Mouse (Mus musculus): ENCODE data around the gene Ubr1. TPM values are rescaled to one million over a fixed set of nuclear protein-coding genes. Genes with fewer than 3 reads are reported as not detected.
A peak's percentile ranks its signal among the peaks of the same experiment; 100 is the strongest.

Gene Ubr1
- polyA plus RNA-seq, 1 experiment from 2014 or later, result 33.5 TPM

- Histone ChIP-seq H3K9me3 (ENCODE audit: control insufficient read depth, low read length) (no peaks in the 10 kb centered on the region), H3K27me3 (ENCODE audit: control insufficient read depth, insufficient read depth, low read depth, low read length) (no peaks in the 10 kb centered on the region), H3K4me1 (replicated peaks; ENCODE audit: control insufficient read depth, insufficient read depth, low read length) (peaks cover 4% of the 10 kb centered on the region), H3K4me2 (ENCODE audit: low read depth, low read length) (no peak overlapping the region), H3K4me3 (ENCODE audit: low read length) (no peak overlapping the region), H3K36me3 (ENCODE audit: control insufficient read depth, insufficient read depth, low read length) (no peaks in the 10 kb centered on the region), H3K9ac (ENCODE audit: low read length) (no peak overlapping the region), H3K27ac (ENCODE audit: low read length) (no peak overlapping the region)
- ATAC-seq (ENCODE audit: low read depth), result no peak
- WGBS, result 24% methylated on average over 1 of the region's 1 CpGs
Measured at GRCm38 (mm10) chr2:120852626-120853025, 117.9 kb downstream of the Ubr1 start.

GRCm38 (mm10) chr2:120850424-120851082 lies 120.0 kb downstream of the Ubr1 start, which contains the start of gene Ttbk2:
Gene Ttbk2 (minus strand): TSS chr2:120850604.
- WGBS, result under 1% methylated on average over 38 of the region's 39 CpGs
- no peak within 1 kb of the TSS for H3K27ac ChIP-seq (ENCODE audit: low read length)
- H3K9ac ChIP-seq (ENCODE audit: low read length), result peak within 1 kb of the TSS; percentile 79
- peak within 1 kb of the TSS; percentile 66 for H3K4me2 ChIP-seq (ENCODE audit: low read depth, low read length)
- no peaks in the 10 kb centered on the region for H3K27me3 ChIP-seq (ENCODE audit: control insufficient read depth, insufficient read depth, low read depth, low read length)
- no peaks in the 10 kb centered on the region for H3K36me3 ChIP-seq (ENCODE audit: control insufficient read depth, insufficient read depth, low read length)
- peak; percentile 100 for ATAC-seq (ENCODE audit: low read depth)
- H3K9me3 ChIP-seq (ENCODE audit: control insufficient read depth, low read length), result no peaks in the 10 kb centered on the region
- H3K4me1 ChIP-seq (replicated peaks; ENCODE audit: control insufficient read depth, insufficient read depth, low read length), result peaks cover 4% of the 10 kb centered on the region
- peak within 1 kb of the TSS; percentile 92 for H3K4me3 ChIP-seq (ENCODE audit: low read length)

GRCm38 (mm10) chr2:120849449-120850423 lies 120.8 kb downstream of the Ubr1 start, which contains the start of gene Cdan1:
Gene Cdan1 (minus strand): TSS chr2:120850128.
- ATAC-seq (ENCODE audit: low read depth), result peak; percentile 63
- H3K27me3 ChIP-seq (ENCODE audit: control insufficient read depth, insufficient read depth, low read depth, low read length), result no peaks in the 10 kb centered on the region
- H3K9me3 ChIP-seq (ENCODE audit: control insufficient read depth, low read length), result no peaks in the 10 kb centered on the region
- H3K27ac ChIP-seq (ENCODE audit: low read length), result no peak within 1 kb of the TSS
- H3K4me3 ChIP-seq (ENCODE audit: low read length), result peak within 1 kb of the TSS; percentile 92
- H3K4me2 ChIP-seq (ENCODE audit: low read depth, low read length), result peak within 1 kb of the TSS; percentile 66
- WGBS, result under 1% methylated on average over 52 of the region's 71 CpGs
- peak within 1 kb of the TSS; percentile 79 for H3K9ac ChIP-seq (ENCODE audit: low read length)
- peaks cover 4% of the 10 kb centered on the region for H3K4me1 ChIP-seq (replicated peaks; ENCODE audit: control insufficient read depth, insufficient read depth, low read length)
- H3K36me3 ChIP-seq (ENCODE audit: control insufficient read depth, insufficient read depth, low read length), result no peaks in the 10 kb centered on the region

DNA sequence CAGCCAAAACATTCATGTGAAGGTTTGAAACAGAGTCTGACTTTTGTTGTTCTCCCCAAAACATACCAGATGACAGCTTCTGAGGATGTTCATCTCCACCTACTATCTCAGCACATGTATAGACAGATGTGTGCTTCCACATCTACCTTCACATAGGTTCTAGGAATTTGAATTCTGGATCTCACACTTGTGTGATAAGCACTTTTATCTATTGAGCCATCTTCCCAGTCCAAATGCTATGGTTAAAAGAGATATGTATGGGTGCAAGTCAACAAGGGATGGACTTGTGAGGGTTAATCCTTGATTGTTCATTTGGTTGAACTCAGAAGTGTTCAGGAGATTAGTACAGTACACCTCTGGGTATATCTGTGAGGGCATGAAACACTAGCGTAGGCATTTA lies 125.2 kb downstream of the Ubr1 start:
- H3K4me1 ChIP-seq (replicated peaks; ENCODE audit: control insufficient read depth, insufficient read depth, low read length), result peaks cover 4% of the 10 kb centered on the region
- WGBS, result 100% methylated on average over 1 of the region's 1 CpGs
- no peak overlapping the region for H3K4me3 ChIP-seq (ENCODE audit: low read length)
- H3K36me3 ChIP-seq (ENCODE audit: control insufficient read depth, insufficient read depth, low read length), result no peaks in the 10 kb centered on the region
- no peaks in the 10 kb centered on the region for H3K9me3 ChIP-seq (ENCODE audit: control insufficient read depth, low read length)
- no peak overlapping the region for H3K4me2 ChIP-seq (ENCODE audit: low read depth, low read length)
- H3K27me3 ChIP-seq (ENCODE audit: control insufficient read depth, insufficient read depth, low read depth, low read length), result no peaks in the 10 kb centered on the region
- H3K27ac ChIP-seq (ENCODE audit: low read length), result no peak overlapping the region
- no peak for ATAC-seq (ENCODE audit: low read depth)
- H3K9ac ChIP-seq (ENCODE audit: low read length), result no peak overlapping the region

GRCm38 (mm10) chr2:120843990-120844389 lies 126.5 kb downstream of the Ubr1 start:
- no peaks in the 10 kb centered on the region for H3K27me3 ChIP-seq (ENCODE audit: control insufficient read depth, insufficient read depth, low read depth, low read length)
- H3K4me3 ChIP-seq (ENCODE audit: low read length), result no peak overlapping the region
- no peak overlapping the region for H3K27ac ChIP-seq (ENCODE audit: low read length)
- H3K9ac ChIP-seq (ENCODE audit: low read length), result no peak overlapping the region
- H3K9me3 ChIP-seq (ENCODE audit: control insufficient read depth, low read length), result no peaks in the 10 kb centered on the region
- H3K4me1 ChIP-seq (replicated peaks; ENCODE audit: control insufficient read depth, insufficient read depth, low read length), result no peaks in the 10 kb centered on the region; the same call in 1 of the 2 replicates
- H3K4me2 ChIP-seq (ENCODE audit: low read depth, low read length), result no peak overlapping the region
- no peak for ATAC-seq (ENCODE audit: low read depth)
- H3K36me3 ChIP-seq (ENCODE audit: control insufficient read depth, insufficient read depth, low read length), result no peaks in the 10 kb centered on the region
- 69% methylated on average over 4 of the region's 4 CpGs for WGBS

GRCm38 (mm10) chr2:120841211-120841610 lies 129.3 kb downstream of the Ubr1 start:
- ATAC-seq (ENCODE audit: low read depth), result no peak
- 84% methylated on average over 1 of the region's 1 CpGs for WGBS

GRCm38 (mm10) chr2:120835167-120835566 lies 135.3 kb downstream of the Ubr1 start:
- Histone ChIP-seq H3K9me3 (ENCODE audit: control insufficient read depth, low read length) (no peaks in the 10 kb centered on the region; the same call in 1 of the 2 replicates), H3K4me1 (replicated peaks; ENCODE audit: control insufficient read depth, insufficient read depth, low read length) (no peaks in the 10 kb centered on the region), H3K36me3 (ENCODE audit: control insufficient read depth, insufficient read depth, low read length) (no peaks in the 10 kb centered on the region), H3K4me2 (ENCODE audit: low read depth, low read length) (no peak overlapping the region), H3K27me3 (ENCODE audit: control insufficient read depth, insufficient read depth, low read depth, low read length) (no peaks in the 10 kb centered on the region), H3K4me3 (ENCODE audit: low read length) (no peak overlapping the region), H3K9ac (ENCODE audit: low read length) (no peak overlapping the region), H3K27ac (ENCODE audit: low read length) (no peak overlapping the region)
- ATAC-seq (ENCODE audit: low read depth), result no peak
- 96% methylated on average over 4 of the region's 4 CpGs for WGBS

More at GRCm38 (mm10) chr2:120841211-120841610, 129.3 kb downstream of the Ubr1 start:
- Histone ChIP-seq H3K36me3 (ENCODE audit: control insufficient read depth, insufficient read depth, low read length) (no peaks in the 10 kb centered on the region), H3K9me3 (ENCODE audit: control insufficient read depth, low read length) (no peaks in the 10 kb centered on the region; the same call in 1 of the 2 replicates), H3K4me3 (ENCODE audit: low read length) (no peak overlapping the region), H3K27ac (ENCODE audit: low read length) (no peak overlapping the region), H3K4me2 (ENCODE audit: low read depth, low read length) (no peak overlapping the region), H3K4me1 (replicated peaks; ENCODE audit: control insufficient read depth, insufficient read depth, low read length) (no peaks in the 10 kb centered on the region), H3K27me3 (ENCODE audit: control insufficient read depth, insufficient read depth, low read depth, low read length) (no peaks in the 10 kb centered on the region), H3K9ac (ENCODE audit: low read length) (no peak overlapping the region)

- H3K4me2 ChIP-seq (ENCODE audit: low read depth, low read length), result no peak overlapping the region
- 29% methylated on average over 1 of the region's 1 CpGs for WGBS
- no peaks in the 10 kb centered on the region for H3K27me3 ChIP-seq (ENCODE audit: control insufficient read depth, insufficient read depth, low read depth, low read length)
- no peak for ATAC-seq (ENCODE audit: low read depth)
- H3K36me3 ChIP-seq (ENCODE audit: control insufficient read depth, insufficient read depth, low read length), result no peaks in the 10 kb centered on the region
- H3K9me3 ChIP-seq (ENCODE audit: control insufficient read depth, low read length), result no peaks in the 10 kb centered on the region
- H3K4me3 ChIP-seq (ENCODE audit: low read length), result no peak overlapping the region
- H3K27ac ChIP-seq (ENCODE audit: low read length), result no peak overlapping the region
- H3K4me1 ChIP-seq (replicated peaks; ENCODE audit: control insufficient read depth, insufficient read depth, low read length), result no peaks in the 10 kb centered on the region
- no peak overlapping the region for H3K9ac ChIP-seq (ENCODE audit: low read length)
Measured at GRCm38 (mm10) chr2:120826936-120827638, 143.4 kb downstream of the Ubr1 start.
